Mouse (Mus musculus) bone marrow, adult 2 months (tissue): Measurements from ENCODE around the gene Dlg2.

Source experiments
- CTCF ChIP-seq: fragments of 200-500 bp; IDR thresholded peaks from 2 replicates; pipeline ENCODE4 v1.5.1; 2011; ENCODE audit warnings: low read length, control low read depth; ENCODE audit not compliant: control insufficient read depth, insufficient read depth
- POLR2A ChIP-seq: fragments of 200-500 bp; IDR thresholded peaks from 2 replicates; pipeline ENCODE4 v1.6.1; 2011; ENCODE audit warnings: low read depth, mild to moderate bottlenecking, control low read depth, low read length, borderline replicate concordance; ENCODE audit not compliant: control insufficient read depth

- TF ChIP-seq CTCF (no peak), POLR2A (no peak)
Measured at GRCm38 (mm10) chr7:90609764-90610163, 133.3 kb downstream of the Dlg2 start.
